Mouse (Mus musculus) layer of hippocampus, adult 9-10 months (tissue): ENCODE data around the gene Pik3ip1.

ENCODE experiments used
- DNase-seq: peaks from one replicate; pipeline ENCODE4 v3.0.0; 2022; ENCODE audit warnings: low spot score

Pik3ip1 gene

DNA sequence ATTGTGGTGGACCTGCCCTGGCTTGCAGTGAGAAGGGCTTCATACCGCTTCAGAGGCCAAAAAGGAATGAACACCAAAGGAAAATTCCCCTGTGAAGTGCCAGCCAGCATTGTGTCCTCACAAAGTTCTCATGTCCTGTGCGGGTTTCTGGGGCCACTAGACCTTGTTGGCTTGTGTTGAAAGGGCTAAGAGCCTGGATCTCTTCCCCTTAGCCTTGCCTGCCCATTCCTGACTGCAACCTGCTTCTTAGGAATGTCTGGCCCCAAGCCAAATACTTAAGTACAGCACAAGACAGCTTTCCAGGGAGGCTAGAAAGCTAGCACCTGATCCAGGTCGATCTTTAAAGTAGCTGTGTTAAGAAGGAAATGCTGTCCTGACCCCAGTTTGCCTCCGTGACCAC, 27.4 kb upstream of the Pik3ip1 start:
- DNase-seq = no peak

DNA sequence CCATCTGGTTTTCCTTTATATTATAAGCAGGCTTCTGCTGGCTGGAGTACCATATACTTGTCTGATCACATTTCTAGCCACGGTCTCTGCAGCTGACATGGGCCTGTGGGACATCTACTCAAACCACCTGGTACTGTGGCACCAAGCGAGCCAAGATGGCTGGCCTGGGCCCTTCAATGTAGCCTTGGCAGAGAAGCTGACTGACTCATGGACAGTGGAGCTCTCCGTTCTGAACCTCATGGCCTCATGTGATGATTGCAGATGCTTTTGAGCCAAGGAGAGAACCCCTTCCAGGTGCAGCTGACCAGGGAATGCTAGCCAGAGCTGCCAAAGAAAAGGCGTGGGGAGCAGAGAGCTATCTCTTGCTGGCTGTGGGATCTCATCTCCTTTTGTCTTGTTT, 24.4 kb upstream of the Pik3ip1 start:
- DNase-seq = no peak

GRCm38 (mm10) chr11:3307875-3308274, 22.3 kb upstream of the Pik3ip1 start:
- no peak for DNase-seq

DNA sequence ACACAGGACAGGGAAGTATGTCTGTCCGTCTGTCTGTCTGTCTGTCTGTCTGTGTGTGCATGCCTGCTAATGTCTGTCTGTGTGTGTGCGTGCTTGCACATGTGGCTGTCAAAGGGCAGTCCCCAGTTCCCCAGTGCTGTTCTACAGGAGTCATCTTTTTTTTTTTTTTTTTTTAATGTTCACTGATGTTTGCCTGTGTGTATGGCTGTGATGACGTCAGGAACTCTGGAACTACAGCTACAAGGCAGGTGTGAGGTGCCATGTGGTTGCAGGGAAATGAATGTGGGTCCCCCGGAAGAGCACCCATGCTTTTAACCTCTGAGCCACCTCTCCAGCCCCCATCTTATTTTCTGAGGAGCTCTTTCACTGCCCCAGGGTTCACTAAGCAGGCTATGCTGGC, 20.3 kb upstream of the Pik3ip1 start:
- DNase-seq = no peak

- no peak for DNase-seq
These were observed 19.2 kb upstream of the Pik3ip1 start for GRCm38 (mm10) chr11:3310789-3311585.

DNA sequence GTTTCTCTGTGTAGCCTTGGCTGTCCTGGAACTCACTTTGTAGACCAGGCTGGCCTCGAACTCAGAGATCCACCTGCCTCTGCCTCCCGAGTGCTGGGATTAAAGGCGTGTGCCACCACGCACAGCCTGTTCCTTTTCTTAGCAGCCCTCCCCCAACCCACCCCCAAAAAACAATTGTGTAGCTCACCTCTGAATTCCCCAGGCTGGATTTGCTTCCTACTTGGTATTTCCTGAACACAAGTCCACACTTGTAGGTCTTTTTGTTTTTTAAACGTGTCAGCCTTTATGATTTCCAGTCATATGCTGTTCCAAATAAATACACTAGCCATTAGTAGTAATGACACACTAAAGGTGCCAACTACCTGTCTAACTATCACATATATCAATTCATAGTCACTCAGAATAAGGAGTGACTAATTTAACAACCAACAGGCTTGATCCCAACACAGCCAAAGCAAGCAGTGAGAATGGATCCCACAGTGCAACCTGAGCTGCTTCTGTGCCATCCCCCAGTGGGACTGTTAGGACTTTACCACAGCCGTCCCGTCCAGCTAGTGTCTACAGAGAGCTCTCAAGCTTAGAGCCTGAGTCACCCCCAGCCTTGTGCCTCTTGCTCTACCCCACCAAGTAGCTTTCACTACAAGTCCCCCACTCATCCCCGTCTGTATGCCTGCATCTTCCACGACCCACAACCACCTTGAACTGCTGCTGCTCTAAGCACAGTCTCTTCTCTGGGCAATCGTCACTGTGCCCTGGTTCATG, 18.4 kb upstream of the Pik3ip1 start:
- no peak for DNase-seq

DNA sequence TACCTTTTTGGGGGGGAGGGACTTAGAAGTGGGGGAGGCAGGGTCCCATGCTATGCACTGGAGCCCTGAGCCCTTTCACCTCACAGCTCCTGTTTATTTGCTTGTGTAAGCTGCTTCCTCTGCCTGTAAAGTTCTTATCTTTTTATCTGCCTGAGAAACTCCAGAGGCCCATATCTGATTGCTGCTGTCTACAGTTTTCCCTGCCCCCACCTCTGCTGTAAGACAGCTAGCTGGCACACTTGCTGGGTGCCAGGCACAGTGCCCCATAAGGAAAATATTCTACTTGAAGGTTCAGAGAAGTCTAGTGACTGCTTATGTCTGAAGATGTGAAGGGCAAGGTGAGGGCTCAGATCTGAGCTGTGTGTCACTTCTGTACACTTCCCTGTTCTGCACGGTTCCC, 16.9 kb upstream of the Pik3ip1 start:
- DNase-seq = no peak

GRCm38 (mm10) chr11:3314148-3314547, 16.1 kb upstream of the Pik3ip1 start:
- DNase-seq = no peak

DNA sequence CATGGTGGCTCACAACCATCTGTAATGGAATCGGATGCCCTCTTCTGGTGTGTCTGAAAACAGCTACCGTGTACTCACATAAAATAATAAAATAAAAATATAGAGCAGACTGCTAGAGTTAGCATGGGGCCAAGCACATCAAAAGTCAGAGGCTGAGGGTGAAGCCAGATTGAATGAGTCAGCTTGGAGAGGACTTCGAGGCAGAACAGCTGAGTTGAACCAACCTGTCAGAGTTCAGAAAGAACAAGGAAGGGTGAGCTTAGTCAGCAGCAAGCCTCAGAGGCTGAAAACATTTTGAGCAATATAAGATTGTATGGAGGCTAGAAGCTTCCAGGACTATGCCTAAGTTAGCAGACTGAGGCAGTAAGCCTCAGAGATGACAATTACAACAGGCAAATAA, 11.9 kb upstream of the Pik3ip1 start:
- DNase-seq = no peak

- DNase-seq = no peak
These were observed 1.9 kb upstream of the Pik3ip1 start for GRCm38 (mm10) chr11:3328271-3328670.

GRCm38 (mm10) chr11:3328806-3329775, 1.1 kb upstream of the Pik3ip1 start:
- no peak for DNase-seq

DNA sequence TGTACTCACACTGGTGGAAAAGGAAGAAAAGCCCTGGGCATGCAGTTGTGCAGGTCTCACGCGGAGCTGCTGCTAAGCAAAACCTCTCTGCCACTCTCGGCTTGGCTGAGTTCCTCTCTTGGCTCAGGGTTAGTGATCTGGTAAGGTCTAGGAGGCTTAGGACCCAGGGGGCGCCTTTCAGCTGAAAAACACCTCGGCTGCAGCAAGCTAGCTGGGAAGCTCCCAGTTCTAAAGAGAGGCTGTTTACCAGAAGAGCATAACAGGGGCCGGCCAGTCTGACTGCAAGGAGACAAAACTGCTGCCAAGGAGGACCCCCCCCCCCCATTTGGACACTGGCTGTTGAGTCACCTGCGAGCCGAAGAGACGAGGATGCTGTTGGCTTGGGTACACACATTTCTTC, 365 bp downstream of the Pik3ip1 start:
- peak; percentile 78 for DNase-seq

- no peak for DNase-seq
These were observed 970 bp downstream of the Pik3ip1 start for GRCm38 (mm10) chr11:3330991-3331750.

DNA sequence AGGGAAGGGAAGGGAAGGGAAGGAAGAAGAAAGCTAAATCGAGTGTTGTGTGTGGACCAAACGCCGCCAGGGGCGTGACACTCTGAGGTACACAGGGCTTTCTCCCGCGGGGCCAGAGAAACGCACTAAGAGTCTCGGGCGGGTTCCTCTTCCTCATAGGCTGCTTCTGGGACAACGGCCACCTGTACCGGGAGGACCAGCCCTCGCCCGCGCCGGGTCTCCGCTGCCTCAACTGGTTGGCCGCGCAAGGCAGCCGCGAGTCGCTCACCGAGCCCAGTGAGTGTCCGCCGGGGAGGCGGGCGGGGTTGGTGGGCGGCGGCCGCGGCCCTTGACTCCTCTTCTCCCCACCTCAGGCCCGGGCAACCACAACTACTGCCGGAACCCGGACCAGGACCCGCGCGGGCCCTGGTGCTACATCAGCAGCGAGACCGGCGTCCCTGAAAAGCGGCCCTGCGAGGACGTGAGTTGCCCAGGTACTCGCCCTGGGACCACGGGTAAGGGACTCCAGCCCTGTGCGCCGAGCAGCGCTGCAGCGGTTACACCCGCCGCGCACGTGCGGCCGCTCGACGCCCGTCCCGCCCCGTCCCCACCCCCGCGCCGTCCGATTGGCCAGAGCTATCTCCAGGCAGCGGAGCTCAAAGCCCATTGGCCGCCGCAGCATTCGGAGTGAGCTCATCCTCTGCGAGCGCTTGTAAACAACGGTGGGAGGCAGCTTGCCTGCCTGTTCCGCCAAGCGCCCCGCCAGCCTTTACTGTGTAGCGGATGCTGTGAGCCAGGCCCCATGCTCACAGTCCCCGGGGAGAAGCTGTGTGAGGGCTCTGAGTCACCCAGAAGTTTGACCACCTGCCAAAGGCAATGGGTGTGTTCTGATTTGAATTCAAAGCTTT, 1.8 kb downstream of the Pik3ip1 start:
- DNase-seq = peak; percentile 84

DNA sequence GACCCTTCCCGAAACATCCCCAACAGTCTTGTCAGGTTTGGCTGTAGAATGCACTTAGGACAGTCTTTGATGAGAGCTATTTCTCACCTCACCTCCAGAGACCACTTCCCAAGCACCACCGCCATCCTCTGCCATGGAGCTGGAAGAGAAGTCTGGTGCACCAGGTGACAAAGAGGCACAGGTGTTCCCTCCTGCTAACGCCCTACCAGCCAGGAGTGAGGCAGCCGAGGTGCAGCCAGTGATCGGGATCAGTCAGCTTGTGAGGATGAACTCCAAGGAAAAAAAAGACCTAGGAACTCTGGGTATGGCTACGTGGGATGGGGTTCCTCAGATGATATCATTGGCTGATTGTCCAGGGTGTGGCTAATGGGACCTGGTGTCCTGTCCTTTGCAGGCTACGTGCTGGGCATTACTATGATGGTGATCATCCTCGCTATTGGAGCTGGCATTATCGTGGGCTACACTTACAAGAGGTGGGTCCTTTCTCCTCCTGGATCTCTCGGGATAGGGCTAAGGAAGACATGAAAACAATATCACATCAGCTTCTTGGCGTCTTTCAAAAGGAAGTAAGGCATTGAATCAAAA, 3.0 kb downstream of the Pik3ip1 start:
- no peak for DNase-seq

DNA sequence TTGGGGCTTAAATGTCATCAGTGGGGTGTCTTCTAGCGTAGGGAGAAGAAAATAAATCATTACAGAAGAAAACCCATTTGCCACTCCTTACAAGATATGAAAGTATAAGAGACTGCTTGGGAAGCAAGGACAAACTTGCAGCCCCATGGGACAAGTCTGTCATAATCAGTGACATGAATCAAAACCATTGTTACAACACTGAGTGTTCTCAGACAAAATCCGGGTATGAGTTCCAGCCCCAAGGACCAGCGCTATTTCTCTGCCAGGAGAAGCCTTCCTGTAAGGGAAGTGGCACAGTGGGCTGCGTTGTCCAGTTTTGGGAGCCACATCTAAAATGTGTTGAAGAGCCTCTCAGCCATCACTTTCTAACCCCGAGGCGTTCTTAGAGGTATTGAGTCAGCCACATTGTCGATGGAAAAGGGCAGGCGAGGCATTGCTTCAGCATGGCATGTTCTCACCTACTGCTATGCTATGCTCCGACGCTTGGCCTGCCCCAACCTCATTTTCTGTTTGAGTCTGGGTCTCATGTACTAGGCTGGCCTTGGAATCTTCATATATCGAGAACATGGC, 4.0 kb downstream of the Pik3ip1 start:
- no peak for DNase-seq

- no peak for DNase-seq
These were observed 4.6 kb downstream of the Pik3ip1 start for GRCm38 (mm10) chr11:3334711-3335316.

- no peak for DNase-seq
These were observed 5.5 kb downstream of the Pik3ip1 start for GRCm38 (mm10) chr11:3335651-3336216.

GRCm38 (mm10) chr11:3336602-3337001, 6.4 kb downstream of the Pik3ip1 start:
- DNase-seq = no peak
